Mouse (Mus musculus) C2C12 (cell line): ENCODE data around the gene Cnnm1.

Experiments used
- CTCF ChIP-seq: IDR thresholded peaks from one replicate; pipeline ENCODE4 v1.5.1; 2011; ENCODE audit not compliant: control insufficient read depth, insufficient read depth, insufficient read length
- MYOD1 ChIP-seq: IDR thresholded peaks from one replicate; pipeline ENCODE4 v1.6.1; 2011; ENCODE audit warnings: low read depth; ENCODE audit not compliant: control insufficient read depth, insufficient read length
- USF1 ChIP-seq: IDR thresholded peaks from one replicate; pipeline ENCODE4 v1.6.1; 2011; ENCODE audit warnings: low read depth, mild to moderate bottlenecking, control low read depth, moderate library complexity

- no peak for TF ChIP-seq CTCF
- no peak for TF ChIP-seq MYOD1
- TF ChIP-seq USF1: no peak
These were observed 80.2 kb downstream of the Cnnm1 start for GRCm38 (mm10) chr19:43520402-43520801.
